Mouse (Mus musculus) megakaryocyte, adult 5-6 weeks (primary cell): ENCODE data around the gene Fnip2. TPM values are rescaled to one million over a fixed set of nuclear protein-coding genes. Genes with fewer than 3 reads are reported as not detected.
"Not testable (repeated sequence)": the region's sequence is repeated elsewhere in the genome, so short reads cannot be mapped to it uniquely, and the experiment has no call there.

Experiments used
- ATAC-seq: 2 replicates; pipeline ENCODE4 v1.8.0; 2016; ENCODE audit warnings: mild to moderate bottlenecking, inconsistent platforms; ENCODE audit not compliant: poor library complexity, severe bottlenecking
- total RNA-seq, 2 experiments: library from RNA; stranded (forward) in 1 of 2; stranded (reverse) in 1 of 2; fragments of 153-499, 151-499 nt in 1 of 2; fragments of 221-1000, 200-1000 nt in 1 of 2; gene quantifications; 2 replicates each; pipeline versions ENCODE4 v1.2.3 to v1.2.4; 2015 to 2017

The Fnip2 gene
- total RNA-seq, 2 experiments from 2014 or later = 17.1 to 21.3 TPM

GRCm38 (mm10) chr3:79488025-79488424 lies 79.6 kb downstream of the Fnip2 start:
- no peak for ATAC-seq

GRCm38 (mm10) chr3:79484286-79485063 lies 83.1 kb downstream of the Fnip2 start:
- ATAC-seq = 0 out of 2 replicates have a peak, but pooled peaks have one; percentile 12

- ATAC-seq = 0 out of 2 replicates have a peak, but pooled peaks have one; percentile 16
Observed at GRCm38 (mm10) chr3:79478880-79479279, 88.7 kb downstream of the Fnip2 start.

GRCm38 (mm10) chr3:79478400-79478799 lies 89.2 kb downstream of the Fnip2 start:
- peak; percentile 59; the same call in 1 of the 2 replicates for ATAC-seq

GRCm38 (mm10) chr3:79475980-79476379 lies 91.6 kb downstream of the Fnip2 start:
- ATAC-seq = no peak

GRCm38 (mm10) chr3:79474911-79475310 lies 92.7 kb downstream of the Fnip2 start:
- no peak for ATAC-seq

GRCm38 (mm10) chr3:79472362-79472761 lies 95.2 kb downstream of the Fnip2 start:
- ATAC-seq = no peak

- no peak for ATAC-seq
Observed at GRCm38 (mm10) chr3:79469440-79469839, 98.2 kb downstream of the Fnip2 start.

GRCm38 (mm10) chr3:79458651-79459275 lies 108.8 kb downstream of the Fnip2 start:
- ATAC-seq = no peak

GRCm38 (mm10) chr3:79455761-79456160 lies 111.8 kb downstream of the Fnip2 start:
- ATAC-seq = no peak

- no peak for ATAC-seq
Observed at GRCm38 (mm10) chr3:79452696-79453263, 114.8 kb downstream of the Fnip2 start.

GRCm38 (mm10) chr3:79449361-79449760 lies 118.2 kb downstream of the Fnip2 start:
- ATAC-seq = no peak

GRCm38 (mm10) chr3:79448421-79448820 lies 119.2 kb downstream of the Fnip2 start:
- ATAC-seq = no peak

- ATAC-seq = not testable (repeated sequence)
Observed at GRCm38 (mm10) chr3:79446648-79447047, 120.9 kb downstream of the Fnip2 start.

- ATAC-seq = no peak
Observed at GRCm38 (mm10) chr3:79446124-79446523, 121.5 kb downstream of the Fnip2 start.

GRCm38 (mm10) chr3:79445041-79445440 lies 122.6 kb downstream of the Fnip2 start:
- no peak for ATAC-seq

- no peak for ATAC-seq
Observed at GRCm38 (mm10) chr3:79443850-79444249, 123.7 kb downstream of the Fnip2 start.

GRCm38 (mm10) chr3:79440976-79441491 lies 126.6 kb downstream of the Fnip2 start:
- no peak for ATAC-seq

- ATAC-seq = peak; percentile 97
Observed at GRCm38 (mm10) chr3:79438276-79438675, 129.3 kb downstream of the Fnip2 start.

GRCm38 (mm10) chr3:79436186-79436585 lies 131.4 kb downstream of the Fnip2 start:
- no peak for ATAC-seq

GRCm38 (mm10) chr3:79434985-79435384 lies 132.6 kb downstream of the Fnip2 start:
- ATAC-seq = no peak

- ATAC-seq = no peak
Observed at GRCm38 (mm10) chr3:79434436-79434835, 133.2 kb downstream of the Fnip2 start.
